Mouse (Mus musculus) limb, embryonic 14.5 days (tissue): Measurements from ENCODE around the gene Spon2. TPM values are rescaled to one million over a fixed set of nuclear protein-coding genes. Genes with fewer than 3 reads are reported as not detected.
A peak's percentile ranks its signal among the peaks of the same experiment; 100 is the strongest.

Source experiments
- ATAC-seq: fragments of 200-750 bp; cut with Nextera tagmentation; 2 replicates; pipeline ENCODE4 v1.8.0; 2017; ENCODE audit warnings: low read depth, moderate number of reproducible peaks, moderate TSS enrichment; ENCODE audit not compliant: low FRiP score
- DNase-seq: peaks from one replicate; pipeline ENCODE4 v3.0.0-alpha.2; 2015; ENCODE audit warnings: low spot score
- H3K27ac ChIP-seq: fragments of 300-500 bp; sonication (generic); replicated peaks from 2 replicates; pipeline ENCODE4 v1.5.1; 2014; ENCODE audit warnings: low read depth, mild to moderate bottlenecking, low read length, moderate library complexity, mixed read lengths
- H3K27me3 ChIP-seq: fragments of 300-500 bp; sonication (generic); 2 replicates; pipeline ENCODE4 v1.6.1; 2014; ENCODE audit warnings: low read length, mixed read lengths; ENCODE audit not compliant: control insufficient read depth, insufficient read depth
- H3K36me3 ChIP-seq: fragments of 300-500 bp; sonication (generic); 2 replicates; pipeline ENCODE4 v1.6.1; 2014; ENCODE audit warnings: mild to moderate bottlenecking, low read length, moderate library complexity, mixed read lengths; ENCODE audit not compliant: control insufficient read depth, insufficient read depth
- H3K4me1 ChIP-seq: fragments of 300-500 bp; sonication (generic); 2 replicates; pipeline ENCODE4 v1.6.1; 2014; ENCODE audit warnings: antibody characterized with exemption, low read length, mixed read lengths; ENCODE audit not compliant: control insufficient read depth, insufficient read depth
- H3K4me2 ChIP-seq: fragments of 300-500 bp; sonication (generic); replicated peaks from 2 replicates; pipeline ENCODE4 v1.6.1; 2014; ENCODE audit warnings: low read depth, mild to moderate bottlenecking, low read length, moderate library complexity; ENCODE audit not compliant: severe bottlenecking
- H3K4me3 ChIP-seq: fragments of 300-500 bp; sonication (generic); replicated peaks from 2 replicates; pipeline ENCODE4 v1.5.1; 2014; ENCODE audit warnings: low read length
- H3K9ac ChIP-seq: fragments of 300-500 bp; sonication (generic); 2 replicates; pipeline ENCODE4 v1.6.1; 2014; ENCODE audit warnings: mild to moderate bottlenecking, low read depth, low read length, moderate library complexity; ENCODE audit not compliant: severe bottlenecking
- H3K9me3 ChIP-seq: fragments of 300-500 bp; sonication (generic); 2 replicates; pipeline ENCODE4 v1.6.1; 2016; ENCODE audit warnings: low read length; ENCODE audit not compliant: control insufficient read depth
- POLR2A ChIP-seq: fragments of 200-500 bp; IDR thresholded peaks from 2 replicates; pipeline ENCODE4 v1.8.0; 2012; ENCODE audit warnings: inconsistent platforms, mild to moderate bottlenecking, moderate library complexity, borderline replicate concordance; ENCODE audit not compliant: insufficient read depth, insufficient read length; ENCODE audit errors: extremely low read depth
- WGBS: fragments of 180-500 bp; shearing (Covaris S2); extraction: QIAGEN DNeasy Blood & Tissue Kit; methylation state at CpG from one replicate; pipeline ENCODE4 v1.1.7; 2014; 5-methylcytosine and 5-hydroxymethylcytosine counted together
- polyA plus RNA-seq, 2 experiments: library from polyadenylated mRNA; depleted of rRNA in 1 of 2; stranded (reverse) in 1 of 2; unstranded in 1 of 2; fragments of >200 nt; fragmentation: Nextera tagmentation in 1 of 2; extraction: Ambion mirVana in 1 of 2; gene quantifications; 2 replicates each; pipeline versions ENCODE4 v1.2.1 to v1.2.3; 2012 to 2014

The Spon2 gene
- polyA plus RNA-seq, 2 experiments = 23.9 to 26.0 TPM

- Histone ChIP-seq H3K27ac (no peak overlapping the region), H3K36me3 (no peaks in the 10 kb centered on the region), H3K4me3 (no peak overlapping the region), H3K9ac (0 out of 2 replicates have a peak overlapping the region, but pooled peaks have one; percentile 13), H3K4me1 (peaks cover 32% of the 10 kb centered on the region), H3K9me3 (no peaks in the 10 kb centered on the region), H3K27me3 (no peaks in the 10 kb centered on the region), H3K4me2 (no peak overlapping the region)
- 48% methylated on average over 9 of the region's 9 CpGs for WGBS
- ATAC-seq (peak; percentile 15; the same call in 1 of the 2 replicates), DNase-seq (no peak)
- no peak for TF ChIP-seq POLR2A
Measured at GRCm38 (mm10) chr5:33222841-33223744, 4.8 kb upstream of the Spon2 start.

GRCm38 (mm10) chr5:33222389-33222788, 4.1 kb upstream of the Spon2 start:
- Histone ChIP-seq H3K4me1 (peaks cover 36% of the 10 kb centered on the region), H3K27me3 (no peaks in the 10 kb centered on the region), H3K36me3 (no peaks in the 10 kb centered on the region), H3K4me3 (no peak overlapping the region), H3K9me3 (no peaks in the 10 kb centered on the region), H3K27ac (peak overlapping the region; percentile 59), H3K9ac (0 out of 2 replicates have a peak overlapping the region, but pooled peaks have one; percentile 13), H3K4me2 (no peak overlapping the region)
- ATAC-seq (no peak), DNase-seq (no peak)
- 36% methylated on average over 6 of the region's 6 CpGs for WGBS
- TF ChIP-seq POLR2A = no peak

- DNase-seq = no peak
- Histone ChIP-seq H3K4me3 (no peak overlapping the region), H3K9ac (no peak overlapping the region), H3K4me1 (peaks cover 41% of the 10 kb centered on the region), H3K4me2 (no peak overlapping the region), H3K9me3 (no peaks in the 10 kb centered on the region), H3K27me3 (no peaks in the 10 kb centered on the region), H3K27ac (no peak overlapping the region; the same call in 1 of the 2 replicates), H3K36me3 (no peaks in the 10 kb centered on the region)
- ATAC-seq = no peak
- no peak for TF ChIP-seq POLR2A
- 54% methylated on average over 10 of the region's 10 CpGs for WGBS
Measured at GRCm38 (mm10) chr5:33220350-33221044, 2.2 kb upstream of the Spon2 start.

- Histone ChIP-seq H3K4me1 (peaks cover 38% of the 10 kb centered on the region), H3K36me3 (no peaks in the 10 kb centered on the region), H3K9ac (no peak overlapping the region), H3K27me3 (no peaks in the 10 kb centered on the region), H3K27ac (0 out of 2 replicates have a peak overlapping the region, but pooled peaks have one; percentile 2), H3K4me2 (no peak overlapping the region), H3K4me3 (no peak overlapping the region), H3K9me3 (no peaks in the 10 kb centered on the region)
- TF ChIP-seq POLR2A = no peak
- WGBS = 95% methylated on average over 4 of the region's 4 CpGs
- no peak for ATAC-seq
- no peak for DNase-seq
Measured at GRCm38 (mm10) chr5:33219831-33220230, 1.6 kb upstream of the Spon2 start.

GRCm38 (mm10) chr5:33218746-33219449, 643 bp upstream of the Spon2 start:
- H3K9ac ChIP-seq = no peak overlapping the region
- WGBS = 85% methylated on average over 20 of the region's 20 CpGs

More at GRCm38 (mm10) chr5:33218746-33219449, 643 bp upstream of the Spon2 start:
- no peaks in the 10 kb centered on the region for H3K36me3 ChIP-seq
- H3K4me1 ChIP-seq = peaks cover 38% of the 10 kb centered on the region
- H3K27ac ChIP-seq = no peak overlapping the region
- DNase-seq (no peak), ATAC-seq (no peak)
- H3K27me3 ChIP-seq = no peaks in the 10 kb centered on the region
- H3K4me3 ChIP-seq = no peak overlapping the region
- H3K9me3 ChIP-seq = no peaks in the 10 kb centered on the region
- no peak overlapping the region for H3K4me2 ChIP-seq
- TF ChIP-seq POLR2A = no peak
